Mouse (Mus musculus) embryo, embryonic 9.5 days (tissue): ENCODE results near the gene Castor1.

Source experiments
- DNase-seq: peaks from one replicate; pipeline ENCODE4 v3.0.0-alpha.2; 2017; ENCODE audit errors: extremely low spot score

Castor1 gene

DNA sequence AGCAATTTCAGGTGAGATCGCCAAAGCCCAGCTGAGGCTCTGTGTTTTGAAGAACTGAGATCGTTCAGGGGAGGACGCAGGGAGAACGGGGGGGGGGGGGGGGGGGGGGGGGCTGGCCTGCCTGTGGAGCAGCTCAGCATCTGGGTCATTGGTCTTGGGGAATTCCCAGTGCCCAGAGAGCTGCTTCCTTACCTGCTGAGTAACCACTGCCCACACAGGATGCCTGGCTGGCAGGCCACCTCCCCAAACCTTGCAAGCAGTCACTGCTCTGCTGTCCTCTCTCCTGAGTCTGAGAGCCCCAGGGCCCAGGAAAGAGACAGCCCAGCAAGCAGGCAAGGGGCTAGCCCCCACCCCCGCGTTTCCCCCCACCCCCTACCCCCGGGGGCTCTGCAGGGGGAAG is 44.8 kb downstream of the Castor1 start:
- DNase-seq, result no peak

- DNase-seq, result no peak
These were observed 45.3 kb downstream of the Castor1 start for GRCm38 (mm10) chr11:4263296-4263695.

DNA sequence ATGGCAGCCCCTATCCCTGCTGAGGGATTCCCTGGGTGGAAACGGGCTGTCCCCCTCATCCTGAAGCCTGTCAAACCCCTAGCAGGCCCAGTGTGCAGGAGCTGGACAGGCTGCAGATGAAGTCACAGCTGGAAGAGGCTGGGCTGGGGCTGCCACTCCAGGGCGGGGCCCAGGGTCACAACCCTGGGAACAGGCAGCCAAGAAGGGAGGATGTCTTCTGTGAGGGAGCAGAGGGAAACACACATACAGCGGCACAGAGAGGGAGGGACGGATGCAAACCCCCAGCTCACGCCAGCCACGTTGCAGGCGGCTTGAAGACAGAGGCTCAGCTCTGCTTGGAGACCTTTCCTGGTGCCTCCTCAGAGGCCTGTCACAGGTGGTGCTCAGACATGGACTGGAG is 46.0 kb downstream of the Castor1 start:
- no peak for DNase-seq

DNA sequence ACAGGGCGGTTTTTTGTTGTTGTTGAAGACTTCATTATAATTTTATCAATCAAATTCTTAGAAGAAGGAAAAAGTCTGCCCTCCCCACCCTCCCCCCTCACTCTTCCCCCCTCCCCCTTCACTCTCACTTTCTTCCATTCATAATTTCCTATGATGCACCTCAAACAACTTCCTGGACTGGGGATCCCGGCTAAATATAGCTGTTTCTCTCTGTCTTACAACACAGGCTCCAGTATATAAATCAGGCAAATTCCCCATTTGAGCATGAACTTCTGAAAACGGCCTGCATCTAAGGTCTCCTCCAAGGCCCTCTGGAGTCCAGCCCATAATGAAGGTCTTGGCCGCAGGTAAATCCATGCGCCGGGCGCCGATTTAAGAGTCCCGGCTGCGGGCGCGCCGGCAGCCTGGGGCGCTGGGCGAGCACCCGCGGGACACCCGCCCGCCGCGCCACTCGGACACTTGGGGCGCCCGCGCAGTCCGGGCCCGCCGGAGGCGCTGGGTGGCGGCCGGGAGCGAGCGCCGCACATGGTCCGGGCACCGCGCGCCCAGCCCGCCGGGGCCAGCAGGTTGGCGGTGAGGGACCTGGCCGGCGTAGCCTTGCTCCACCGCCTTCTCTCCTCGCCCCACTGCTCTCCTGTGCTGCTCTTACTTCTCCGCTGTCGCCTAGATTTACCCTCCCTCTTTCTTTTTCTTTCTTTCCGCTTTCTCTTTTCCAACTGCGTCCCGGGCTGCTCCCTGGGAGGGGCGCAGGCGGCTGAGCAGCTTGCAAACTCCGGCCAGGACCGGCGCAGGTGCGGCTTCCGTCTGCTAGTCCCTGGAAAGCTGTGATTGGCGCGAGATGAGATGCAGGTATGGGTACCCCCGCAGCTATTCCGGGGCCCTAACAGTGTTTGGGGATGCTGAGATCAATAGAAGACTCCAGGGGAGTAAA is 48.5 kb downstream of the Castor1 start:
- DNase-seq, result peak; percentile 47

DNA sequence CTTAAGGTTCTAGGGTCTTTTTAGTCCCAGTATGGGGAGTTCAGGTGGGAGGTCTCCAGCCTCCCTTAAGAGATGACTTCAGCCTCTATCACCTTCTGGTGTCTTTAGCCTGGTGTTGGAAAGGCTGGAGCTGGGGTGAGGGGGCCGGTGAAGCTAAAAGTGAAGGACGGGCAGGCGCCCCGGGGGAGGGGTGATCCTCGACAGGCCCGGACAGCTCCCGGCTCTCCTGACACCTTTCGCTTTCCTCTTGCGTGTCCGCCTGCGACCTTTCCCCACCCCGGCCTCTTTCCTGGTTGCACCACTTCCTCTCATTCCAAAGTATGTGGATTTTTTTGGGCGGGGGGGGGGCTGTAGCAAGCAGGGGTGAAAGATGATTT is 49.2 kb downstream of the Castor1 start:
- DNase-seq, result no peak

DNA sequence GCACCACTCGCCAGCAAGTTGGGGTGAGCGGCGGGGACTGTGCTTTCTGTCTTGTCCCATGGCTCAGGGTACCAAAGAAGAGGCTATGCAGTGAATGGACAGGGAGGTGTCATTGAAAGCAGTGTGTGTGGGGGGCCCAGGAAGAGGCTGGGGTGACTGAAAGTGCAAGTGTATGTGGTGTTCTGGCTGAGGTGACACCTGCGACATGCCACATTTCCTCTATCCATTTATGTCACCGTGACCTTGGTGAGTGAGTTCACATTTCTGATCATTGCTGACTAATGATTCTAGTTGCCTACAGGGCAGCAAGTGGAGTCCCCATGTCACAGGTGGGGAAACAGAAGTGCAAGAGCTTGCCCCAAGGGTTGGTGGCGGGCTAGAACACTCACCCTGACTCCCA is 50.5 kb downstream of the Castor1 start:
- DNase-seq, result no peak

DNA sequence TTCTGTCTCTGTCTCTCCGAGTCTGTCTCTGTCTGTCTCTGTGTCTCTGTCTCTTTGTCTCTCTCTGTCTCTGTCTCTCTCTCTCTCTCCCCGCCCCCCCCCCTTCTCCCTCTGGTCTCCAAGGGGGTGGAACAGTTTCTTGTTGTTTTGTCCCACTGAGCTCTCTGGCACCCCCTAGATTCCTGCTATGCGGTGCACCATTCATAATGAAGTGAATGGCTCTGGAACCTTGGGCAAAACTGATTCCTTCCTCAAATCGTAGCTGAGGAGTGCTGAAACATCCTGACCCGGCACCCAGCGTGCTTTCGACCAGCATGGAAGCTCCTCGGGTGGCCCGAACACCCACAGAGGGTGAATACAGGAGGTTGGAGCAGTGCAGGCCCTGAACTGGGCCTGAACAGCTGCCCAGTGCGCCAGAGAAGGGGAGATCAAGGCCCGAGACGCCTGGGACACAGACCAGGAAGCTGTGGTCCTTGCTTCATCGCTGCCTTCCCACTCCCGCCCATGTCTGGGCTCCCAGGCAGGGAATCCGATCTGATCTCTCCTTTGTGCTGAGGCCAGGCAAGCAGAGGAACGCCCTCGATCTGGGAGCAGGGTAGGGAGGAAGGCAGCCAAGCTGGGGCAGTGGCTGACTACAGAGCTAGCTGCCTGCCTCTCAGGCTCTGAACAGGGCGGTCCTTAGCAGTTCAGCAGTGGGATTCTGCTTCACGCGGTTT is 52.9 kb downstream of the Castor1 start:
- DNase-seq, result peak; percentile 29

DNA sequence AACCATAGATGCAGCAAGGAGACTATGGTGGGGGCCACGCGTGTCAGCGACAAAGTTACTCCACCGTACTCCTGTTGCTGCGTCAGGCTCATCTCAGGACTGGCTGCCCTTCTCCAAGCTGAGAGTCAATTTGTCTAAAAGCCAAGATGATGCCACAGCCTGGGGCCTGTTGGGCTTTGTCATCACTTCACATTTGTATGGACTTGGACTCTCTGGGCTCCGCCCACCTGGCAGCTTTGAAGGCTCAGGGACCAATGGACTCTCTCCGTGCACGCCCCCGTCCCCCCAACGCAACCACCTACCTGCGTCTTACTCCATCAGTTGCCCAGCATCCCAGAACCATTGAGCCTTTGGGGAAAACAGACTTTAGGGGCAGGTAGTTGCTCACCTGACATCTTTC is 53.5 kb downstream of the Castor1 start:
- no peak for DNase-seq
